Mouse (Mus musculus) urinary bladder, postnatal 36 days (tissue): ENCODE measurements around the gene 1700034J05Rik.

Experiments used
- DNase-seq, 2 experiments: peaks; one replicate each; pipeline ENCODE4 v3.0.0; 2022; ENCODE audit warnings: low spot score in 2 of 2, mixed read lengths in 1 of 2

Gene 1700034J05Rik

GRCm38 (mm10) chr6:146954258-146954657, at the start of gene 1700034J05Rik:
1700034J05Rik (minus strand) TSS chr6:146954422.
- DNase-seq: no peak

GRCm38 (mm10) chr6:146999755-147000154, 45.5 kb upstream of the 1700034J05Rik start:
- no peak for DNase-seq

GRCm38 (mm10) chr6:146999302-146999701, 45.1 kb upstream of the 1700034J05Rik start:
- DNase-seq: no peak

GRCm38 (mm10) chr6:146998710-146999109, 44.5 kb upstream of the 1700034J05Rik start:
- no peak for DNase-seq

- no peak for DNase-seq
Observed at GRCm38 (mm10) chr6:146997006-146997405, 42.8 kb upstream of the 1700034J05Rik start.

GRCm38 (mm10) chr6:146995878-146996277, 41.7 kb upstream of the 1700034J05Rik start:
- DNase-seq: no peak

- DNase-seq: no peak
Observed at GRCm38 (mm10) chr6:146995391-146995790, 41.2 kb upstream of the 1700034J05Rik start.

GRCm38 (mm10) chr6:146994236-146994635, 40.0 kb upstream of the 1700034J05Rik start:
- peak in 1 of 2 experiments; percentile 44 for DNase-seq

- no peak for DNase-seq
Observed at GRCm38 (mm10) chr6:146984569-146984968, 30.3 kb upstream of the 1700034J05Rik start.

- no peak for DNase-seq
Observed at GRCm38 (mm10) chr6:146981249-146981835, 27.1 kb upstream of the 1700034J05Rik start.

GRCm38 (mm10) chr6:146979953-146980352, 25.7 kb upstream of the 1700034J05Rik start:
- no peak for DNase-seq

- DNase-seq: no peak
Observed at GRCm38 (mm10) chr6:146979115-146979744, 25.0 kb upstream of the 1700034J05Rik start.

GRCm38 (mm10) chr6:146978691-146979114, 24.5 kb upstream of the 1700034J05Rik start:
- no peak for DNase-seq

GRCm38 (mm10) chr6:146976446-146976845, 22.2 kb upstream of the 1700034J05Rik start:
- DNase-seq: no peak

- DNase-seq: no peak
Observed at GRCm38 (mm10) chr6:146973830-146974229, 19.6 kb upstream of the 1700034J05Rik start.

- no peak for DNase-seq
Observed at GRCm38 (mm10) chr6:146973406-146973805, 19.2 kb upstream of the 1700034J05Rik start.

GRCm38 (mm10) chr6:146972740-146973139, 18.5 kb upstream of the 1700034J05Rik start:
- no peak for DNase-seq

- no peak for DNase-seq
Observed at GRCm38 (mm10) chr6:146972009-146972408, 17.8 kb upstream of the 1700034J05Rik start.

- DNase-seq: no peak
Observed at GRCm38 (mm10) chr6:146971366-146971765, 17.1 kb upstream of the 1700034J05Rik start.

GRCm38 (mm10) chr6:146970811-146971210, 16.6 kb upstream of the 1700034J05Rik start:
- DNase-seq: no peak

GRCm38 (mm10) chr6:146967836-146968235, 13.6 kb upstream of the 1700034J05Rik start:
- no peak for DNase-seq

GRCm38 (mm10) chr6:146966446-146967019, 12.3 kb upstream of the 1700034J05Rik start:
- DNase-seq: no peak

GRCm38 (mm10) chr6:146965139-146965772, 11.0 kb upstream of the 1700034J05Rik start:
- no peak for DNase-seq
